Mouse (Mus musculus): ENCODE results near the gene Uba3. TPM values are rescaled to one million over a fixed set of nuclear protein-coding genes. Genes with fewer than 3 reads are reported as not detected.

The Uba3 gene
- polyA plus RNA-seq, 1 experiment, result 38.7 TPM

DNA sequence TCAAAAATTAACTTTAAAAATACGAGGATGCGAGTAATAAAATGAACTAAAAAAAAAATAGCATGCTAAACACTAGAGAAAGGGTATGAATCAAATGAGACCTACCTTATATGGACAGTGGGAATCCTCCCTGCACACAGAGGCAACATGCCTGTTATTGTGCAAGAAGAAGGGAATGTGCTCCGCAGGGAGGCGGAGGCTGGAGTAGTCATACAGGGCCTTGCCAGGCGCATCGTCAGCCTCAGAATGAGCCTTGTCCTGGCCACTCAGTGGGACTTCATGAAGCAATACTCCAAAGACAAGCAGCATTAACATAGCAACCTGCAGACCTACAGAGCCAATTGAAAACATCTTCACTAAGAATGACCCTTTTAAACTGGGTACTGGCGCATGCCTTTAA is 60.3 kb downstream of the Uba3 start:
- no peak for TF ChIP-seq CTCF (IDR thresholded peaks at IDR 0.05; ENCODE audit: low read depth, low read length)
- no peak for TF ChIP-seq POLR2A (IDR thresholded peaks at IDR 0.05; ENCODE audit: borderline replicate concordance, low read depth, low read length)
- Histone ChIP-seq H3K4me1 (ENCODE audit: control insufficient read depth, insufficient read depth, low read length) (peaks cover 19% of the 10 kb centered on the region), H3K27ac (ENCODE audit: insufficient read depth, low read depth, low read length) (no peak overlapping the region), H3K4me3 (ENCODE audit: insufficient read depth, low read length) (no peak overlapping the region)

DNA sequence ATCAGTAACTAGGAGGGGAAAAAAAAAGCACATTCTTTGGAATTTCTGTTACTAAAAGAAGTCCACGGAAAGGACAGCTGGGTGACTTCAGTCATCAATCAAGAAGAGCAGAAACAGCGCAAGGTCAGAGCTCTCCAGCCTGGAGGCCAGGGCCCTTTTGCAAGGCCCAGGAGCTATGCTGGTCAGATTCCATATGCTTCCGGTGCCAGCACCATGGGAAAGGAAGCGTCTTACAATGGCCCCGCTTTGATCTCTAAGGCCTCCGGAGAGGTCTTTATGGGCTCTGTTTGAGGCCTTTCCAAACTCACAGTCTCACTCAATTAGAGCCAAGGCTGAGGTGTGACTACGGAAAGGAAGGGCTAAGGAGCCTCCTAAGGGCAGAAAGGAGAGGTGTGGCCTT is 61.1 kb downstream of the Uba3 start:
- no peak overlapping the region for H3K27ac ChIP-seq (ENCODE audit: insufficient read depth, low read depth, low read length)
- peaks cover 14% of the 10 kb centered on the region for H3K4me1 ChIP-seq (ENCODE audit: control insufficient read depth, insufficient read depth, low read length)
- no peak overlapping the region for H3K4me3 ChIP-seq (ENCODE audit: insufficient read depth, low read length)
- TF ChIP-seq POLR2A (IDR thresholded peaks at IDR 0.05; ENCODE audit: borderline replicate concordance, low read depth, low read length), result no peak
- no peak for TF ChIP-seq CTCF (IDR thresholded peaks at IDR 0.05; ENCODE audit: low read depth, low read length)

DNA sequence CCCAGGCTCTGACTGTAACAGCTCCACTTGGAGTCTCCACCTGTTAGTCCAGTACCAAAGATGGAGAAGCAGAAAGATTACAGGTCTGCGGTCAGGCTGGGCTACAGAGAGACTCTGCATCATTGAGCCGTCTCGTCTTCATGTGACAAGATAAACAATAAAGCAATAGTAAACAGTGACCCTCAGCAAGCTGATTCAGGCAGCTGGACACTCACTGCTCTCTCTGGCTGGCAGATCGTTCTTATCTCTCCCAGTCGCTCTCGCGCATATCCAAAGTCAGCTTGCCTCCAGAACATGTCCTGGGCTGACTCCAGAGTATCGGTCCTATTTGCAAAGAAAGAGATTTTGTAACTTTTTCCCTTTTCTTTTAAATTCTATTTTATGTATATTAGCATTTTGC is 62.8 kb downstream of the Uba3 start:
- no peak for TF ChIP-seq CTCF (IDR thresholded peaks at IDR 0.05; ENCODE audit: low read depth, low read length)
- H3K4me3 ChIP-seq (ENCODE audit: insufficient read depth, low read length), result no peak overlapping the region
- H3K4me1 ChIP-seq (ENCODE audit: control insufficient read depth, insufficient read depth, low read length), result peaks cover 3% of the 10 kb centered on the region; the same call in 1 of the 2 replicates
- no peak overlapping the region for H3K27ac ChIP-seq (ENCODE audit: insufficient read depth, low read depth, low read length)

DNA sequence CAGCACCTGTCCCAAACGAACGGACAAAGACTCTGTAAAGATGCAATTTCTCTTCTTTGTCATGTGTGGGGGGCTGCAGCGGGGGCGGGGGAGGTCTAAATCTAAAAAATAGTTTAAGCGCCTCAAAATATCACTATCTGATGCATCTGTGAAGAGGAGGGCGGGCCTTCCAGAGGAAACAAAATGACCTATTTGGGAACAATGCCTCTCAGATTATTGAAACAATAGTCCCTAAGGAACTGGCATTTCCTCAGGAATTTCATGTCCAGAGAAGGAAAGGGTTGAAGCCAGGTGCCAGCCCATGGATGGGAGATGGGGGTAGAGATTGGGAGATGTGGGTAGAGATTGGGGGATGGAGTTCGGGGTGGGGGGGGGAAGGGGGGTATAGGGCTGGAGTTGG is 63.6 kb downstream of the Uba3 start:
- no peak for TF ChIP-seq CTCF (IDR thresholded peaks at IDR 0.05; ENCODE audit: low read depth, low read length)
- no peak for TF ChIP-seq POLR2A (IDR thresholded peaks at IDR 0.05; ENCODE audit: borderline replicate concordance, low read depth, low read length)
- H3K27ac ChIP-seq (ENCODE audit: insufficient read depth, low read depth, low read length), result no peak overlapping the region
- H3K4me3 ChIP-seq (ENCODE audit: insufficient read depth, low read length), result no peak overlapping the region
- H3K4me1 ChIP-seq (ENCODE audit: control insufficient read depth, insufficient read depth, low read length), result no peaks in the 10 kb centered on the region

Other genes starting within 250 kb of the Uba3 start
- not detected in 2 replicates for gene Fam19a4, start 145.2 kb downstream of the Uba3 start, polyA plus RNA-seq (2012; ENCODE audit: insufficient read depth, insufficient read length, missing spikeins)
- 14.4 and 16.3 TPM in 2 replicates for gene Eogt, start 56.5 kb downstream of the Uba3 start, polyA plus RNA-seq (2012; ENCODE audit: insufficient read depth, insufficient read length, missing spikeins)
- 67.5 and 69.8 TPM in 2 replicates for gene Tmf1, start 26.5 kb downstream of the Uba3 start, polyA plus RNA-seq (2012; ENCODE audit: insufficient read depth, insufficient read length, missing spikeins)
- gene Arl6ip5, start 5.0 kb upstream of the Uba3 start, polyA plus RNA-seq (2012; ENCODE audit: insufficient read depth, insufficient read length, missing spikeins), result 169 and 170 TPM in 2 replicates
- gene Lmod3, start 47.1 kb upstream of the Uba3 start, polyA plus RNA-seq (2012; ENCODE audit: insufficient read depth, insufficient read length, missing spikeins), result not detected in 2 replicates